Mouse (Mus musculus): ENCODE measurements around the gene Taf1b. TPM values are rescaled to one million over a fixed set of nuclear protein-coding genes. Genes with fewer than 3 reads are reported as not detected.
"Not testable (repeated sequence)": the region's sequence is repeated elsewhere in the genome, so short reads cannot be mapped to it uniquely, and the experiment has no call there.

The Taf1b gene
- polyA plus RNA-seq, 1 experiment from 2014 or later: 40.6 TPM

DNA sequence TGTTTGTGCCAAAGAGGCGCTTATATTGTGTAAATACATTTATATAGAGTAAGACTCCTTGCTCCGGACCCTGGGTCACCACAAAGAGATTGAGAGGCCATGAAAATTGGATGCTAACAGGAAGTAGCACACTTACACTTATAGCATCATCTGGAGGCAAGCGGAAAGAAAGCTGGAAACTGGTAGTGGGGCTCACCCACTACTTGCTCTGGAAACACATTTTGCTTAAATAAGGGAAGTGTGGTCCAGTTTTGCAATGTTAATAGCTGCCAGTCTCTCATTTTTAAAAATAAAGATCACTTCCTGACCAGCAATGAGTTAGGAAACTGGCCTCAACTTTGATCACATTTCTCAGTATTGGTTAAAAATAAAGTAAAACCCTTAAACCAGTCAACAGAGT, 5.7 kb upstream of the Taf1b start:
- not testable (repeated sequence) for H3K9ac ChIP-seq (ENCODE audit: low read length); H3K4me3 ChIP-seq (ENCODE audit: low read depth, low read length); H3K27ac ChIP-seq (ENCODE audit: low read depth, low read length); H3K36me3 ChIP-seq (ENCODE audit: control insufficient read depth, insufficient read depth, low read length); DNase-seq (ENCODE audit: low spot score); H3K4me2 ChIP-seq (ENCODE audit: low read length); ATAC-seq; H3K4me1 ChIP-seq (ENCODE audit: control insufficient read depth, insufficient read depth, low read length); H3K27me3 ChIP-seq (replicated peaks; ENCODE audit: control insufficient read depth, insufficient read depth, low read length); H3K9me3 ChIP-seq (replicated peaks; ENCODE audit: control insufficient read depth, low read length)
- WGBS: 92% methylated on average over 3 of the region's 3 CpGs

DNA sequence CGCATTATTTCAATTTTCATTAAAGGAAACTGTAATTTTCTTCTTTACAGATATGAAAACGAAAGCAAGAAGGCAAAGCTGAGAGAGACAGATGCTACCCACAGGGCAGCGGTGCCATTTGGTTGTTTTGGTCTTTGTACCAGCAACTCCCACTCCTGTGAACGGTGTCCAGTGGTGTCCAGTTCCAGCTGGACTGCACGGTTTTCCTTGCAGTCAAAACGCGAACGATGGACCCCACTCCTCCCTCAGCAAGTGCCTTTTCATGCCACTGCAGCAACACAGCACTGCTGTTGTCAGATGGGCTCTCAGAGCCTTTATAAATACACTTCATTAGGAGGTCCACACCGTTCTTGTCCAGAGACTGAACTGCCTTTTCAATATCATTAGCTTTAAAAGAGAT, 5.1 kb upstream of the Taf1b start:
- WGBS: 73% methylated on average over 9 of the region's 9 CpGs
- DNase-seq (ENCODE audit: low spot score): no peak
- Histone ChIP-seq H3K9ac (ENCODE audit: low read length) (peak overlapping the region; percentile 40; the same call in 1 of the 2 replicates), H3K4me3 (ENCODE audit: low read depth, low read length) (no peak overlapping the region), H3K9me3 (replicated peaks; ENCODE audit: control insufficient read depth, low read length) (no peaks in the 10 kb centered on the region), H3K4me1 (ENCODE audit: control insufficient read depth, insufficient read depth, low read length) (no peaks in the 10 kb centered on the region), H3K36me3 (ENCODE audit: control insufficient read depth, insufficient read depth, low read length) (no peaks in the 10 kb centered on the region), H3K4me2 (ENCODE audit: low read length) (peak overlapping the region; percentile 23; the same call in 1 of the 2 replicates), H3K27me3 (replicated peaks; ENCODE audit: control insufficient read depth, insufficient read depth, low read length) (no peaks in the 10 kb centered on the region), H3K27ac (ENCODE audit: low read depth, low read length) (no peak overlapping the region)
- ATAC-seq: no peak

DNA sequence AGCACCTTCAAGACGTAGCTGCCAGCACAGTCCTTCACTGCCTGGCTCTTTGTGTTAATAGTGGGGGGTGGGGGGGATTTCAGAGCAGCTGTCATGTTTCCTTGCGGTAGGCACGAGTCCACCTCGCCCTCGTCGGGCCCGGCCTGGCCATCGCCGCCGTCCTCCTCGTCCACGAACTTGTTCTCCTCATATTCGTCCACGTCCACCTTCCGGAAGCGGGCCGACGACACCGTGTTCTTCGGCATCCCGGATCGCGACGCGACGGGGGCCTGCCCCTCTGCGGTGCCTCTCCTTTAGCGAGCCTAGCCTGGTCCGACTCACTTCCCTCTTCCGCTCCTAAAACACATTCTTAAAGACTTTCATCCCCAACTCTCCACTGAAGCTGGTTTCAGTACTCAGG, 4.7 kb upstream of the Taf1b start:
- no peak for ATAC-seq
- WGBS: 68% methylated on average over 30 of the region's 30 CpGs
- H3K4me3 ChIP-seq (ENCODE audit: low read depth, low read length): no peak overlapping the region

DNA sequence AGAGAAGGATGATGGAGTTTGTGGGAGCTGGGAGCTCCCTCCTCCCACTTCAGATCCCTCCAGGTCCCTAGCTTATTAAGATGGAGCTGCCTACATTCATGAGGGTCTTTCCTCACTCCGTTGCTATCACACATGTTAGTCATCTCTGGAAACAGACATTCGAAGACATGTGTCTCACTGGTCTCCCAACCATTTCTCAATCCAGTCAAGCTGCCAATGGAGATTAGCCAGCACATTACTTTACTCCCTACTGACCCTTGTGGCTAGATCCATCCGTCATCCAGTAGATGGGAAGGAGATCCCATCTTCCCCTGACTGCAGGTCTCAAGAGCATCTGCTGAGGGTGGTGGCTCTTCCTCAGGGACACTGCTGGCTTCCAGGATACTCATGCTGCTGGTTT, 3.4 kb upstream of the Taf1b start:
- not testable (repeated sequence) for H3K4me1 ChIP-seq (ENCODE audit: control insufficient read depth, insufficient read depth, low read length); H3K9ac ChIP-seq (ENCODE audit: low read length); H3K4me2 ChIP-seq (ENCODE audit: low read length); H3K9me3 ChIP-seq (replicated peaks; ENCODE audit: control insufficient read depth, low read length); H3K27ac ChIP-seq (ENCODE audit: low read depth, low read length); H3K27me3 ChIP-seq (replicated peaks; ENCODE audit: control insufficient read depth, insufficient read depth, low read length); H3K36me3 ChIP-seq (ENCODE audit: control insufficient read depth, insufficient read depth, low read length); H3K4me3 ChIP-seq (ENCODE audit: low read depth, low read length); ATAC-seq; DNase-seq (ENCODE audit: low spot score)
- WGBS: 86% methylated on average over 2 of the region's 3 CpGs

More for the DNA sequence above, 4.7 kb upstream of the Taf1b start:
- Histone ChIP-seq H3K36me3 (ENCODE audit: control insufficient read depth, insufficient read depth, low read length) (no peaks in the 10 kb centered on the region), H3K4me1 (ENCODE audit: control insufficient read depth, insufficient read depth, low read length) (no peaks in the 10 kb centered on the region), H3K9ac (ENCODE audit: low read length) (peak overlapping the region; percentile 40; the same call in 1 of the 2 replicates), H3K27me3 (replicated peaks; ENCODE audit: control insufficient read depth, insufficient read depth, low read length) (no peaks in the 10 kb centered on the region), H3K9me3 (replicated peaks; ENCODE audit: control insufficient read depth, low read length) (no peaks in the 10 kb centered on the region), H3K27ac (ENCODE audit: low read depth, low read length) (no peak overlapping the region), H3K4me2 (ENCODE audit: low read length) (peak overlapping the region; percentile 23; the same call in 1 of the 2 replicates)
- no peak for DNase-seq (ENCODE audit: low spot score)

DNA sequence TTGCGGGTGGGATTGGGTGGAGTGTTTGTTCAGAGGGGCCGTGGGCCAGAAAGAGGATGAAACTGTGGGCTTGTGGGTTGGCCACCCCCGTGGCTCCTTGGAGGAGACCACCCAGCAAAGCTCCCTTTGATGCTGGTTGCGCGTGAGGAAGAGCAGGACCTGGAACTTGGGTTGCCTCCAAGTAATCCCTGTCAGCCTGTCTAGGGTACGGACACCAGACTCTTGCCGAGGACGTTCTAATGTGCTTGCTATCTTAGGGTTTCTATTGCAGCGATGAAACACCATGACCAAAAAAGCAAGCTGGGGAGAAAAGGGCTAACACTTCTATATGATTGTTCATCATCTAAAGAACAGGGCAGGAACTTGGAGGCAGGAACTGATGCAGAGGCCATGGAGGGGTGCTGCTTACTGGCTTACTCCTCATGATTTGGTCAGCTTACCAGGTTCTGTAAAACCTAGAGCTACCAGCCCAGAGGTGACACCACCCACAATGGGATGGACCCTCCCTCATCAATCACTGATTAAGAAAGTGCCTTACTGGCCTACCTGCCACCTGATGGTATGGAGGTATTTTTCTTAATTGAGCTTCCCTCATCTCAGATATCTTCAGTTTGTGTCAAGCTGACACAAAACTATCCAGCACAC, 804 bp downstream of the Taf1b start:
- H3K27me3 ChIP-seq (replicated peaks; ENCODE audit: control insufficient read depth, insufficient read depth, low read length); H3K9me3 ChIP-seq (replicated peaks; ENCODE audit: control insufficient read depth, low read length); H3K4me1 ChIP-seq (ENCODE audit: control insufficient read depth, insufficient read depth, low read length); DNase-seq (ENCODE audit: low spot score); H3K36me3 ChIP-seq (ENCODE audit: control insufficient read depth, insufficient read depth, low read length): not testable (repeated sequence)
- Histone ChIP-seq H3K27ac (ENCODE audit: low read depth, low read length) (0 out of 2 replicates have a peak overlapping the region, but pooled peaks have one; percentile 27), H3K9ac (ENCODE audit: low read length) (peak overlapping the region; percentile 71), H3K4me2 (ENCODE audit: low read length) (peak overlapping the region; percentile 50), H3K4me3 (ENCODE audit: low read depth, low read length) (peak overlapping the region; percentile 57)
- 5% methylated on average over 9 of the region's 9 CpGs for WGBS
- peak; percentile 21; the same call in 1 of the 2 replicates for ATAC-seq

DNA sequence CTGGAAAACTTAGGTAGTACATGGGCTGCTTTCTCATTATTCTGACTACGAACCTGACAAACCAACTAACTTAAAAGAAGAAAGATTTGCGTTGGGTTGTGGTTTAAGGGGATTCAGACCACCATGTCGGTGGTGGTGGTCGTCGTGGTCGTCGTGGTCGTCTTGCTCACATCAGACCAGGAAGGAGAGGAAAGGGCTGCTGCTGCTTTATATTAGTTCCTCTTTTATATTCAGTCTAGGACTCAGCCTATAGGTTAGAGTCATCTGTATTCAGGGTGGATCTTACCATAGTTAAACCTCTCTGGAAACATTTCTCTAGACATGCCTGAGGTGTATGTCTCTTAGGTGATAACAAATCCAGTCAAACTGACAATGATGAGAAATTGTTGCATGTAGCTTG, 19.0 kb downstream of the Taf1b start:
- H3K4me2 ChIP-seq (ENCODE audit: low read length): no peak overlapping the region
- 95% methylated on average over 8 of the region's 8 CpGs for WGBS
- H3K4me3 ChIP-seq (ENCODE audit: low read depth, low read length): no peak overlapping the region
- H3K4me1 ChIP-seq (ENCODE audit: control insufficient read depth, insufficient read depth, low read length): no peaks in the 10 kb centered on the region
- no peak overlapping the region for H3K27ac ChIP-seq (ENCODE audit: low read depth, low read length)
- H3K9ac ChIP-seq (ENCODE audit: low read length): no peak overlapping the region
- H3K9me3 ChIP-seq (replicated peaks; ENCODE audit: control insufficient read depth, low read length): no peaks in the 10 kb centered on the region
- H3K36me3 ChIP-seq (ENCODE audit: control insufficient read depth, insufficient read depth, low read length): peaks cover 62% of the 10 kb centered on the region
- H3K27me3 ChIP-seq (replicated peaks; ENCODE audit: control insufficient read depth, insufficient read depth, low read length): no peaks in the 10 kb centered on the region
- ATAC-seq: no peak
- no peak for DNase-seq (ENCODE audit: low spot score)

DNA sequence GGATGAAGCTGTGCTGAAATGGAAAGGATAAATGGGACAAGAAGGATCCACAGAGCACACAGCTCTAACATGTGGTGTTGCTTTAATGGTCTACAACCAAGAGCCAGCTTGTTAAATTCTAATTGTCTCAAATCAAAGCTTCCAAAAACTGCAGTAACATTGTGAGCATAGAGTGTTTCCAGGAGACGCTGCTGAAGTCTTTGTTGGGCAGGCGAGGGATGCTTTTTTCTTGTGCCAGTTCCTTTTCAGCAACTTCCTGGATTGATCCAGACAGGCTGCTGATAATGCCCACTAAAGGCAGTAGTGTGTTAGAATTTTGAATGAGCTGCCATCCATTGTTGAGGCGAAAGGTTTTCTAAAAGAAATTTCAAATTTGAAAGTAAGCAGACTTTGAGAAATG, 22.9 kb downstream of the Taf1b start:
- H3K9ac ChIP-seq (ENCODE audit: low read length): no peak overlapping the region
- ATAC-seq: no peak
- H3K36me3 ChIP-seq (ENCODE audit: control insufficient read depth, insufficient read depth, low read length): peaks cover 59% of the 10 kb centered on the region
- 60% methylated on average over 3 of the region's 3 CpGs for WGBS
- H3K27me3 ChIP-seq (replicated peaks; ENCODE audit: control insufficient read depth, insufficient read depth, low read length): no peaks in the 10 kb centered on the region
- H3K4me2 ChIP-seq (ENCODE audit: low read length): no peak overlapping the region
- H3K27ac ChIP-seq (ENCODE audit: low read depth, low read length): no peak overlapping the region
- no peaks in the 10 kb centered on the region for H3K9me3 ChIP-seq (replicated peaks; ENCODE audit: control insufficient read depth, low read length)
- no peaks in the 10 kb centered on the region for H3K4me1 ChIP-seq (ENCODE audit: control insufficient read depth, insufficient read depth, low read length)
- H3K4me3 ChIP-seq (ENCODE audit: low read depth, low read length): no peak overlapping the region
- DNase-seq (ENCODE audit: low spot score): peak; percentile 31

DNA sequence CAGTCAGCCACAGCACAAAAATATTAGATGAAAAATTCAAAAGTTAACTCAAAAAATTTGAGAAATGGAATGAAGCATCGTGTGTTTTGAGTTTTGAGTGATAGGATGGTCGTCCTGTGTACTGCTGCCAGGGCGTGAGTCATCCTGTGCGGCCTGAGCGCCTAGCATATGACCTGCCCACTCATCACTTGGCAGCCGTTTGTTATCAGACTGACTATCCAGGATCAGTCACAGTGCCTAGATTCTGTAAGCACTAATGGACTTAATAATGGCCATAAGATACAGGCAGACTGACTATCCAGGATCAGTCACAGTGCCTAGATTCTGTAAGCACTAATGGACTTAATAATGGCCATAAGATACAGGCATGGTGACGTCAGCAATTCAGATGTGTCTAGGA, 26.9 kb downstream of the Taf1b start:
- not testable (repeated sequence) for DNase-seq (ENCODE audit: low spot score); H3K9ac ChIP-seq (ENCODE audit: low read length); H3K4me3 ChIP-seq (ENCODE audit: low read depth, low read length); H3K27ac ChIP-seq (ENCODE audit: low read depth, low read length); H3K9me3 ChIP-seq (replicated peaks; ENCODE audit: control insufficient read depth, low read length); H3K4me2 ChIP-seq (ENCODE audit: low read length); H3K4me1 ChIP-seq (ENCODE audit: control insufficient read depth, insufficient read depth, low read length); ATAC-seq; H3K27me3 ChIP-seq (replicated peaks; ENCODE audit: control insufficient read depth, insufficient read depth, low read length)
- H3K36me3 ChIP-seq (ENCODE audit: control insufficient read depth, insufficient read depth, low read length): peaks cover 30% of the 10 kb centered on the region
- WGBS: 93% methylated on average over 7 of the region's 7 CpGs

DNA sequence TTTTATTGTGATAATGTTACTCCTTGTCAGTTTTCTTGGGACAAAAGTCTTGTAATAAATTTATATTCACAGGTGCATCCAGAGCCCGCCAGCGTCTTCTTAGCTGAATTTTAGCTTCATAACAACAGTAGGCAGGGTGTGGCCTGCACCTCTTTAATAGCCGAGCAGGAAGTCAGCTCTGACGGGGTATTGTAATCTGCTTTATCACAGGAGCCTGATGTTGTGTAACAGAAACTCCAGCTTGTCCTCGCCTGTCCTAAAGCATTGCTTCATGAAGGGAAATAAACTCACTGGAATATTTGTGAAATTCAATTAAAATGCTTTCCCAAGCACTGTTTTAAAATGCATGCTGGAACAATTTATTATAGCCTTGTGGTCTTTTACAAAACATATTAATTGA, 38.2 kb downstream of the Taf1b start:
- Histone ChIP-seq H3K27ac (ENCODE audit: low read depth, low read length) (no peak overlapping the region), H3K4me3 (ENCODE audit: low read depth, low read length) (no peak overlapping the region), H3K4me1 (ENCODE audit: control insufficient read depth, insufficient read depth, low read length) (no peaks in the 10 kb centered on the region; the same call in 1 of the 2 replicates), H3K9ac (ENCODE audit: low read length) (no peak overlapping the region), H3K36me3 (ENCODE audit: control insufficient read depth, insufficient read depth, low read length) (peaks cover 10% of the 10 kb centered on the region; the same call in 1 of the 2 replicates), H3K27me3 (replicated peaks; ENCODE audit: control insufficient read depth, insufficient read depth, low read length) (no peaks in the 10 kb centered on the region), H3K9me3 (replicated peaks; ENCODE audit: control insufficient read depth, low read length) (no peaks in the 10 kb centered on the region), H3K4me2 (ENCODE audit: low read length) (no peak overlapping the region)
- ATAC-seq (no peak), DNase-seq (ENCODE audit: low spot score) (no peak)
- 42% methylated on average over 5 of the region's 5 CpGs for WGBS

Data from forebrain, embryonic 14.5 days (tissue).